ENCODE assay signal across 9 mouse cellular contexts in the genomic region with DNA sequence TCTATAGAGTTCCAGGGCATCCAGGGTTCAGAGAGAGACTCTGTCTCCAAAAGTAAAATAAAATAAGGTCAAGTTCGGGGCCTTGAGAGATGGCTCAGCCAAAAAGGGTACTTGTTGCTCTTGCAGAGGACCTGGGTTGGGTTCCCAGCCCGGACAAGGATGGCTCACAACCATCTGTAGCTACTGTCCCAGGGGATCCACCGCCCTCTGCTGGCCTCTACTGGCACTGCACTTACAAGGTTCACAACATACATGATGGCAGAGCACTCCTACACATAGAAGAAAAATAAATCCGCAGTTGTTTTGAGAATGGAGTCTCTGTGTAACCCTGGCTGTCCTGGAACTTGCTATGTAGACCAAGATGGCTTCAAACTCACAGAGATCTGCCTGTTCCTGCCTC. TPM values are rescaled to one million over a fixed set of nuclear protein-coding genes. Genes with fewer than 3 reads are reported as not detected.
A peak's percentile ranks its signal among the peaks of the same experiment; 100 is the strongest.
DNase-seq lines count a peak whose midpoint lies in the region; ATAC-seq and TF ChIP-seq lines count a peak whose summit lies in the region.
"Had no signal": no experiment of that assay in that cellular context is flagged by ENCODE, and none has a peak within 500 bp of the region (broad histone marks: within the 10 kb centered on the region; RNA-seq: fewer than 3 reads in every experiment).

No protein-coding gene starts in this region.

- peaks cover 5% of the 10 kb centered on the region; the same call in 1 of the 2 replicates for H3K4me1 ChIP-seq in forebrain, embryonic 14.5 days (ENCODE audit: control insufficient read depth, insufficient read depth, low read length)
- H3K4me1 ChIP-seq in forebrain, embryonic 10.5 days, result peaks cover 15% of the 10 kb centered on the region
- H3K4me1 ChIP-seq in limb, embryonic 10.5 days, result peaks cover 13% of the 10 kb centered on the region
- peaks cover 3% of the 10 kb centered on the region; the same call in 1 of the 2 replicates for H3K4me1 ChIP-seq in testis, adult 2 months (ENCODE audit: control insufficient read depth, insufficient read depth, low read length)

- H3K27me3 ChIP-seq in forebrain, embryonic 14.5 days (replicated peaks; ENCODE audit: control insufficient read depth, insufficient read depth, low read length), result no peaks in the 10 kb centered on the region
- H3K27me3 ChIP-seq in forebrain, embryonic 10.5 days (ENCODE audit: poor library complexity, severe bottlenecking), result no peaks in the 10 kb centered on the region
- H3K27me3 ChIP-seq in limb, embryonic 10.5 days (ENCODE audit: low read depth, poor library complexity, severe bottlenecking), result no peaks in the 10 kb centered on the region
- no peaks in the 10 kb centered on the region for H3K27me3 ChIP-seq in testis, adult 2 months (ENCODE audit: control insufficient read depth, insufficient read depth, low read length)
- H3K27me3 ChIP-seq: neural tube, embryonic 12.5 days had no signal

- H3K4me2 ChIP-seq in forebrain, embryonic 14.5 days (ENCODE audit: low read length), result no peak overlapping the region
- H3K4me2 ChIP-seq: neural tube, embryonic 12.5 days had no signal

- no peaks in the 10 kb centered on the region for H3K9me3 ChIP-seq in forebrain, embryonic 14.5 days (replicated peaks; ENCODE audit: control insufficient read depth, low read length)
- H3K9me3 ChIP-seq in forebrain, embryonic 10.5 days, result peaks cover 5% of the 10 kb centered on the region; the same call in 1 of the 2 replicates
- peaks cover 2% of the 10 kb centered on the region; the same call in 1 of the 2 replicates for H3K9me3 ChIP-seq in limb, embryonic 10.5 days (replicated peaks)
- H3K9me3 ChIP-seq: neural tube, embryonic 12.5 days had no signal

- TF ChIP-seq POLR2A in testis, adult 2 months (IDR thresholded peaks at IDR 0.05; ENCODE audit: control insufficient read depth, low read depth, low read length), result no peak

- peaks cover 29% of the 10 kb centered on the region for H3K36me3 ChIP-seq in forebrain, embryonic 14.5 days (ENCODE audit: control insufficient read depth, insufficient read depth, low read length)
- H3K36me3 ChIP-seq in forebrain, embryonic 10.5 days (replicated peaks), result peaks cover 51% of the 10 kb centered on the region
- H3K36me3 ChIP-seq in limb, embryonic 10.5 days, result peaks cover 43% of the 10 kb centered on the region
- H3K36me3 ChIP-seq in testis, adult 2 months (ENCODE audit: control insufficient read depth, insufficient read depth, low read length), result peaks cover 2% of the 10 kb centered on the region

- peak; percentile 77; the same call in 1 of the 2 replicates for TF ChIP-seq CTCF in testis, adult 2 months (IDR thresholded peaks at IDR 0.05; ENCODE audit: control insufficient read depth, insufficient read depth, insufficient replicate concordance, low read depth, low read length)

- no peak for ATAC-seq in forebrain, embryonic 14.5 days

- no peak overlapping the region for H3K4me3 ChIP-seq in forebrain, embryonic 14.5 days (ENCODE audit: low read depth, low read length)
- no peak overlapping the region for H3K4me3 ChIP-seq in forebrain, embryonic 10.5 days
- no peak overlapping the region for H3K4me3 ChIP-seq in limb, embryonic 10.5 days
- H3K4me3 ChIP-seq in testis, adult 2 months (ENCODE audit: control insufficient read depth, low read depth, low read length), result no peak overlapping the region
- H3K4me3 ChIP-seq: neural tube, embryonic 12.5 days had no signal

- DNase-seq in forebrain, embryonic 14.5 days (ENCODE audit: low spot score), result peak; percentile 23
- no peak for DNase-seq in forebrain, embryonic 10.5 days (ENCODE audit: extremely low spot score, low spot score)
- peak; percentile 38 for DNase-seq in right cerebral cortex, postnatal 14 days
- DNase-seq in right cerebral cortex, postnatal 36 days (ENCODE audit: low spot score in 2 of 2), result no peak
- DNase-seq in limb, embryonic 10.5 days (ENCODE audit: low spot score), result peak; percentile 52
- no peak for DNase-seq in ovary, postnatal 36 days (ENCODE audit: low spot score)
- DNase-seq in right cerebral cortex, postnatal 25 days, result no peak

- H3K9ac ChIP-seq in forebrain, embryonic 14.5 days (ENCODE audit: low read length), result no peak overlapping the region
- H3K9ac ChIP-seq: neural tube, embryonic 12.5 days had no signal

- H3K27ac ChIP-seq in forebrain, embryonic 14.5 days (ENCODE audit: low read depth, low read length), result no peak overlapping the region
- H3K27ac ChIP-seq in forebrain, embryonic 10.5 days, result no peak overlapping the region
- no peak overlapping the region for H3K27ac ChIP-seq in limb, embryonic 10.5 days
- no peak overlapping the region for H3K27ac ChIP-seq in testis, adult 2 months (ENCODE audit: control insufficient read depth, insufficient read depth, low read depth, low read length)
- H3K27ac ChIP-seq: neural tube, embryonic 12.5 days had no signal

- WGBS in forebrain, embryonic 14.5 days, result 72% methylated on average over 4 of the region's 4 CpGs
- WGBS in forebrain, embryonic 10.5 days, result 70% methylated on average over 4 of the region's 4 CpGs
- WGBS in limb, embryonic 10.5 days, result 74% methylated on average over 4 of the region's 4 CpGs

RNA-seq across cellular contexts. Expression of gene Cby1, which starts 2.9 kb away (rescaled TPM):
- 111 and 118 TPM in 2 replicates for polyA plus RNA-seq in forebrain, embryonic 14.5 days (2014; fragmentation: Nextera tagmentation; extraction: Ambion mirVana)
- 79.1 and 80.3 TPM in 2 replicates for polyA plus RNA-seq in forebrain, embryonic 10.5 days (2016; fragmentation: Nextera tagmentation; extraction: Ambion mirVana)
- 58.4 and 65.6 TPM in 2 replicates for polyA plus RNA-seq in limb, embryonic 10.5 days (2016; fragmentation: Nextera tagmentation; extraction: Ambion mirVana)
- polyA plus RNA-seq in testis, adult 2 months (2012; rRNA removed), result 57.1 and 58.1 TPM in 2 replicates

RNA-seq across cellular contexts. Expression of gene Fam227a, which starts 3.1 kb away (rescaled TPM):
- 3.4 and 5.3 TPM in 2 replicates for polyA plus RNA-seq in forebrain, embryonic 14.5 days (2014; fragmentation: Nextera tagmentation; extraction: Ambion mirVana)
- 1.8 and 2.5 TPM in 2 replicates for polyA plus RNA-seq in forebrain, embryonic 10.5 days (2016; fragmentation: Nextera tagmentation; extraction: Ambion mirVana)
- polyA plus RNA-seq in limb, embryonic 10.5 days (2016; fragmentation: Nextera tagmentation; extraction: Ambion mirVana), result 1.0 and 2.1 TPM in 2 replicates
- 20.0 and 20.4 TPM in 2 replicates for polyA plus RNA-seq in testis, adult 2 months (2012; rRNA removed)

RNA-seq across cellular contexts. Expression of gene Tomm22, which starts 8.8 kb away (rescaled TPM):
- polyA plus RNA-seq in forebrain, embryonic 14.5 days (2014; fragmentation: Nextera tagmentation; extraction: Ambion mirVana), result 299 and 300 TPM in 2 replicates
- 268 and 286 TPM in 2 replicates for polyA plus RNA-seq in forebrain, embryonic 10.5 days (2016; fragmentation: Nextera tagmentation; extraction: Ambion mirVana)
- 253 and 284 TPM in 2 replicates for polyA plus RNA-seq in limb, embryonic 10.5 days (2016; fragmentation: Nextera tagmentation; extraction: Ambion mirVana)
- polyA plus RNA-seq in testis, adult 2 months (2012; rRNA removed), result 301 and 361 TPM in 2 replicates

RNA-seq across cellular contexts. Expression of gene Josd1, which starts 25.9 kb away (rescaled TPM):
- polyA plus RNA-seq in forebrain, embryonic 14.5 days (2014; fragmentation: Nextera tagmentation; extraction: Ambion mirVana), result 14.7 and 15.2 TPM in 2 replicates
- 16.6 and 18.6 TPM in 2 replicates for polyA plus RNA-seq in forebrain, embryonic 10.5 days (2016; fragmentation: Nextera tagmentation; extraction: Ambion mirVana)
- 23.8 and 24.6 TPM in 2 replicates for polyA plus RNA-seq in limb, embryonic 10.5 days (2016; fragmentation: Nextera tagmentation; extraction: Ambion mirVana)
- 22.6 and 24.9 TPM in 2 replicates for polyA plus RNA-seq in testis, adult 2 months (2012; rRNA removed)

RNA-seq across cellular contexts. Expression of gene Gtpbp1, which starts 28.8 kb away (rescaled TPM):
- 36.2 and 43.5 TPM in 2 replicates for polyA plus RNA-seq in forebrain, embryonic 14.5 days (2014; fragmentation: Nextera tagmentation; extraction: Ambion mirVana)
- 48.3 and 52.5 TPM in 2 replicates for polyA plus RNA-seq in forebrain, embryonic 10.5 days (2016; fragmentation: Nextera tagmentation; extraction: Ambion mirVana)
- polyA plus RNA-seq in limb, embryonic 10.5 days (2016; fragmentation: Nextera tagmentation; extraction: Ambion mirVana), result 48.6 and 53.9 TPM in 2 replicates
- 38.8 and 42.7 TPM in 2 replicates for polyA plus RNA-seq in testis, adult 2 months (2012; rRNA removed)

Comparison
In these comparisons a context has a peak if more than half of its experiments do, and no peak if none do; other contexts are left out.
1. DNase-seq: peak in forebrain, embryonic 14.5 days (single experiment), right cerebral cortex, postnatal 14 days (single experiment) and limb, embryonic 10.5 days (single experiment); none in forebrain, embryonic 10.5 days (single experiment), right cerebral cortex, postnatal 36 days (0 of 2), ovary, postnatal 36 days (single experiment) and right cerebral cortex, postnatal 25 days (single experiment).